Mouse (Mus musculus) limb, embryonic 12.5 days (tissue): ENCODE results near the gene Tbc1d15. TPM values are rescaled to one million over a fixed set of nuclear protein-coding genes. Genes with fewer than 3 reads are reported as not detected.

Experiments
- ATAC-seq: fragments of 200-750 bp; cut with Nextera tagmentation; 2 replicates; pipeline ENCODE4 v1.8.0; 2017; ENCODE audit warnings: low read depth, moderate TSS enrichment; ENCODE audit not compliant: insufficient number of reproducible peaks, insufficient read depth, low FRiP score, low TSS enrichment
- H3K27ac ChIP-seq: fragments of 300-500 bp; sonication (generic); 2 replicates; pipeline ENCODE4 v1.5.1; 2016; ENCODE audit warnings: mild to moderate bottlenecking, moderate library complexity
- H3K27me3 ChIP-seq: fragments of 300-500 bp; sonication (generic); 2 replicates; pipeline ENCODE4 v1.6.1; 2016; ENCODE audit warnings: mild to moderate bottlenecking, moderate library complexity
- H3K36me3 ChIP-seq: fragments of 300-500 bp; sonication (generic); 2 replicates; pipeline ENCODE4 v1.6.1; 2016; ENCODE audit warnings: mild to moderate bottlenecking, moderate library complexity
- H3K4me1 ChIP-seq: fragments of 300-500 bp; sonication (generic); replicated peaks from 2 replicates; pipeline ENCODE4 v1.6.1; 2016
- H3K4me2 ChIP-seq: fragments of 300-500 bp; sonication (generic); 2 replicates; pipeline ENCODE4 v1.6.1; 2016; ENCODE audit warnings: mild to moderate bottlenecking, moderate library complexity
- H3K4me3 ChIP-seq: fragments of 300-500 bp; sonication (generic); replicated peaks from 2 replicates; pipeline ENCODE4 v1.5.1; 2016; ENCODE audit warnings: mild to moderate bottlenecking
- H3K9ac ChIP-seq: fragments of 300-500 bp; sonication (generic); replicated peaks from 2 replicates; pipeline ENCODE4 v1.6.1; 2016; ENCODE audit warnings: mild to moderate bottlenecking, moderate library complexity
- H3K9me3 ChIP-seq: fragments of 300-500 bp; sonication (generic); 2 replicates; pipeline ENCODE4 v1.6.1; 2016; ENCODE audit warnings: mild to moderate bottlenecking, moderate library complexity
- WGBS: fragments of 180-500 bp; shearing (Covaris S2); methylation state at CpG from one replicate; pipeline ENCODE4 v1.1.7; 2016; 5-methylcytosine and 5-hydroxymethylcytosine counted together
- polyA plus RNA-seq: library from polyadenylated mRNA; unstranded; fragments of >200 nt; fragmentation: Nextera tagmentation; extraction: Ambion mirVana; gene quantifications from 2 replicates; pipeline ENCODE4 v1.2.1, GENCODE M21; 2016

Gene Tbc1d15
- 60.8 and 61.6 TPM in 2 replicates for polyA plus RNA-seq

- Histone ChIP-seq H3K27me3 (no peaks in the 10 kb centered on the region), H3K4me1 (peaks cover 26% of the 10 kb centered on the region), H3K4me3 (peak within 1 kb of the TSS; percentile 90), H3K9ac (peak within 1 kb of the TSS; percentile 79), H3K27ac (peak within 1 kb of the TSS; percentile 64; the same call in 1 of the 2 replicates), H3K4me2 (peak within 1 kb of the TSS; percentile 76), H3K9me3 (no peaks in the 10 kb centered on the region), H3K36me3 (no peaks in the 10 kb centered on the region)
- under 1% methylated on average over 59 of the region's 67 CpGs for WGBS
- ATAC-seq: peak; percentile 96
Observed at GRCm38 (mm10) chr10:115251088-115251934, at the start of gene Tbc1d15. Gene Tbc1d15 (minus strand): TSS chr10:115251467.

GRCm38 (mm10) chr10:115298683-115299082 is 47.4 kb upstream of the Tbc1d15 start:
- no peak overlapping the region for H3K27ac ChIP-seq
- H3K4me2 ChIP-seq: no peak overlapping the region
- no peak overlapping the region for H3K4me3 ChIP-seq
- 91% methylated on average over 4 of the region's 4 CpGs for WGBS
- no peaks in the 10 kb centered on the region for H3K9me3 ChIP-seq
- H3K4me1 ChIP-seq: no peaks in the 10 kb centered on the region
- H3K9ac ChIP-seq: no peak overlapping the region
- no peak for ATAC-seq
- peaks cover 62% of the 10 kb centered on the region for H3K36me3 ChIP-seq
- H3K27me3 ChIP-seq: no peaks in the 10 kb centered on the region

GRCm38 (mm10) chr10:115297582-115297981 is 46.3 kb upstream of the Tbc1d15 start:
- no peak overlapping the region for H3K27ac ChIP-seq
- no peak overlapping the region for H3K4me2 ChIP-seq
- H3K9ac ChIP-seq: no peak overlapping the region
- H3K9me3 ChIP-seq: no peaks in the 10 kb centered on the region
- WGBS: 90% methylated on average over 5 of the region's 5 CpGs
- H3K36me3 ChIP-seq: peaks cover 65% of the 10 kb centered on the region
- no peaks in the 10 kb centered on the region for H3K4me1 ChIP-seq
- no peaks in the 10 kb centered on the region for H3K27me3 ChIP-seq
- ATAC-seq: 0 out of 2 replicates have a peak, but pooled peaks have one; percentile 63
- H3K4me3 ChIP-seq: no peak overlapping the region

GRCm38 (mm10) chr10:115296401-115296935 is 45.2 kb upstream of the Tbc1d15 start:
- ATAC-seq: no peak
- no peaks in the 10 kb centered on the region for H3K27me3 ChIP-seq
- H3K9me3 ChIP-seq: no peaks in the 10 kb centered on the region
- peaks cover 70% of the 10 kb centered on the region for H3K36me3 ChIP-seq
- H3K4me1 ChIP-seq: no peaks in the 10 kb centered on the region
- H3K9ac ChIP-seq: no peak overlapping the region
- WGBS: 80% methylated on average over 9 of the region's 9 CpGs
- H3K4me2 ChIP-seq: no peak overlapping the region
- no peak overlapping the region for H3K27ac ChIP-seq
- H3K4me3 ChIP-seq: no peak overlapping the region

GRCm38 (mm10) chr10:115295162-115295561 is 43.9 kb upstream of the Tbc1d15 start:
- Histone ChIP-seq H3K4me2 (no peak overlapping the region), H3K27ac (no peak overlapping the region), H3K36me3 (peaks cover 66% of the 10 kb centered on the region), H3K9ac (no peak overlapping the region), H3K27me3 (no peaks in the 10 kb centered on the region), H3K4me1 (no peaks in the 10 kb centered on the region), H3K4me3 (no peak overlapping the region), H3K9me3 (no peaks in the 10 kb centered on the region)
- WGBS: 90% methylated on average over 3 of the region's 3 CpGs
- no peak for ATAC-seq

DNA sequence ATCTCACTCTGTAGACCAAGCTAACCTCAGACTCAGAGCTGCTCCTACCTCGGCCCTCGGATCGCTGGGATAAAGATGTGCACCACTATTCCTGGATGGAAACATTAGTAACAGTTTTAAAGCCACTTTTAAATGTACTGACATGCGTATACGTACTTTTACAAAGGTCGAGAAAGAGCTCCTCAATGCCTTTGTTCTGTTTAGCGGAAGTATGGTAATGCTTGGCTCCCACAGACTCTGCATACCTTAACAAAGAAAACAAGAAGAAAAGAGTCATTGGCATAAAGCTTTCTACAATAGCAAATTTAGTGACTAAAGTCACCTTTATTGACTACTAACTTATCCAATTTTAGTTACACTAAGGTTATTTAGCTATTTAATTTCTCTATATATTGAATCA is 43.4 kb upstream of the Tbc1d15 start:
- no peak overlapping the region for H3K4me3 ChIP-seq
- no peak overlapping the region for H3K27ac ChIP-seq
- no peak overlapping the region for H3K9ac ChIP-seq
- H3K36me3 ChIP-seq: peaks cover 66% of the 10 kb centered on the region
- H3K4me1 ChIP-seq: no peaks in the 10 kb centered on the region
- no peaks in the 10 kb centered on the region for H3K27me3 ChIP-seq
- WGBS: over 99% methylated on average over 7 of the region's 7 CpGs
- ATAC-seq: no peak
- H3K9me3 ChIP-seq: no peaks in the 10 kb centered on the region
- H3K4me2 ChIP-seq: no peak overlapping the region

DNA sequence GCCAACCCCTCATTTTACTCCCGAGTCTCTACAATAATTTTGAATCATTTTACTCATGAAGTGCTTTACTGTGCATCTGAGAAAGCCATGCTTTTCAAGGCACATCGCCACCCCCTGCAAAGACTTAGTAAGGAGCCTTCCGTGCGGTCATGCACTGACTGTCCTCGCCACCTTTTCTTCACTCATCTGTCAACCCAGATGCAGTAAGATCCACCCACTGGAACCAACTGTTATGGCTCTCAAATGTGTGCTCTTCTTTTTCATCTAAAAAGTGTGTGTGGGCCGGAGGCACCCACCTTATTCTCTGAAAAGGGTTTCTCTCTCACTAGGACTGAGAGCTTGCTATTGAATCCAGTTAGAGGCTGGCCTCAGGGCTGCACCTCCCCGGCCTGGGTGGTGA is 42.7 kb upstream of the Tbc1d15 start:
- no peak overlapping the region for H3K27ac ChIP-seq
- ATAC-seq: no peak

GRCm38 (mm10) chr10:115290671-115291070 is 39.4 kb upstream of the Tbc1d15 start:
- H3K9me3 ChIP-seq: no peaks in the 10 kb centered on the region
- no peak overlapping the region for H3K27ac ChIP-seq
- no peak overlapping the region for H3K9ac ChIP-seq
- H3K4me1 ChIP-seq: no peaks in the 10 kb centered on the region
- no peak for ATAC-seq
- H3K4me2 ChIP-seq: no peak overlapping the region
- H3K4me3 ChIP-seq: no peak overlapping the region
- H3K36me3 ChIP-seq: peaks cover 77% of the 10 kb centered on the region
- WGBS: 93% methylated on average over 9 of the region's 9 CpGs
- no peaks in the 10 kb centered on the region for H3K27me3 ChIP-seq

More for the DNA sequence above, 42.7 kb upstream of the Tbc1d15 start:
- H3K36me3 ChIP-seq: peaks cover 66% of the 10 kb centered on the region
- no peak overlapping the region for H3K4me3 ChIP-seq
- WGBS: 93% methylated on average over 7 of the region's 7 CpGs
- H3K9me3 ChIP-seq: no peaks in the 10 kb centered on the region
- no peaks in the 10 kb centered on the region for H3K27me3 ChIP-seq
- no peak overlapping the region for H3K9ac ChIP-seq
- H3K4me1 ChIP-seq: no peaks in the 10 kb centered on the region
- H3K4me2 ChIP-seq: no peak overlapping the region

- Histone ChIP-seq H3K4me1 (no peaks in the 10 kb centered on the region), H3K27ac (no peak overlapping the region), H3K27me3 (no peaks in the 10 kb centered on the region), H3K36me3 (peaks cover 64% of the 10 kb centered on the region), H3K4me2 (no peak overlapping the region), H3K9ac (no peak overlapping the region), H3K9me3 (no peaks in the 10 kb centered on the region), H3K4me3 (no peak overlapping the region)
- 88% methylated on average over 8 of the region's 8 CpGs for WGBS
- no peak for ATAC-seq
Observed at GRCm38 (mm10) chr10:115288856-115289255, 37.6 kb upstream of the Tbc1d15 start.

DNA sequence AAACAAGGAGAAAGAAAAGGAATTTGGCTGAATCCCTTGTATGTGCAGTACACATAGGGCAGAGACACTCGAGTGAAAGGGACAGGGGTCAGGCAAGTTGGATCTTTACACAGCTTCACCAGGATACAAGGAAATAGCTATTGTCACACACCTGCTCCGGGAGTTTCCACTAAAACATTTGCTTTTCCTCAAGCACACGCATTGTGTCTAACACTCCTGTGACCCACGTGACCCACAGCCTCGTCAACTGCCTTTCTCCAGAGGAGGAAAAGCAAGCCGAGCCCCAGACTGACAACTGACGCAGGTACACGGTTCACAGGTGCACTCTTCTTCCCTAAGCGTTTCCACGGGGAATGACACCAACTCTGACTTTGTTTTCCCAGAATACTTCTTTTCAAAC is 32.9 kb upstream of the Tbc1d15 start:
- Histone ChIP-seq H3K9ac (no peak overlapping the region), H3K9me3 (no peaks in the 10 kb centered on the region), H3K4me2 (no peak overlapping the region), H3K27ac (no peak overlapping the region), H3K4me3 (no peak overlapping the region), H3K27me3 (no peaks in the 10 kb centered on the region), H3K36me3 (peaks cover 26% of the 10 kb centered on the region), H3K4me1 (no peaks in the 10 kb centered on the region)
- ATAC-seq: no peak
- 78% methylated on average over 10 of the region's 10 CpGs for WGBS

DNA sequence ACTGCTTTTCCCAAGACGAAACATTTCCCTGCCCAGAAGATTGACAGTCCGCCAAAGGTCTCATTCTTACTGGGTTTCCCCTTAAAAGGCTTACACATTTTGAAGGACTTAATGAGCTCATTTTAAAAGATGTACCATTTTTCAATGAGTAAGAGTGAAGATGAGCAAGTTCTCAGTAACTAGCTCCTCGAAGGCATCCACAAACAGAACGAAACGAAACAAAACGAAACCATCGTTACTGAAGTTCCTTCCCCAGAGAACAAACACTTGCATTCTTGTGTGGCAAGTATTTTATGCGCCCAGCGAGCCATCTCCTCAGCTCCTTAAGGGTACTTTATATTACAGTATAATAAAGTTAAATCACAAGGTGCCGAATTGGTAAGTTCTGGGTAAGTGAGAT is 30.1 kb upstream of the Tbc1d15 start:
- H3K9ac ChIP-seq: no peak overlapping the region
- H3K36me3 ChIP-seq: peaks cover 4% of the 10 kb centered on the region
- no peaks in the 10 kb centered on the region for H3K4me1 ChIP-seq
- H3K27me3 ChIP-seq: no peaks in the 10 kb centered on the region
- 92% methylated on average over 10 of the region's 10 CpGs for WGBS
- H3K4me3 ChIP-seq: no peak overlapping the region
- no peak for ATAC-seq
- H3K27ac ChIP-seq: no peak overlapping the region
- H3K4me2 ChIP-seq: no peak overlapping the region
- H3K9me3 ChIP-seq: no peaks in the 10 kb centered on the region
